Mouse (Mus musculus) kidney, postnatal 0 days (tissue): ENCODE results near the gene Rhbdd1. TPM values are rescaled to one million over a fixed set of nuclear protein-coding genes. Genes with fewer than 3 reads are reported as not detected.

ENCODE experiments used
- ATAC-seq: fragments of 200-750 bp; cut with Nextera tagmentation; replicated peaks from 2 replicates; pipeline ENCODE4 v1.8.0; 2017; ENCODE audit warnings: low read depth, moderate number of reproducible peaks, moderate TSS enrichment, moderate library complexity; ENCODE audit not compliant: low FRiP score
- DNase-seq: peaks from one replicate; pipeline ENCODE4 v3.0.0-alpha.2; 2016; ENCODE audit warnings: low spot score
- H3K27ac ChIP-seq: fragments of 300-500 bp; sonication (generic); 2 replicates; pipeline ENCODE4 v1.5.1; 2014; ENCODE audit warnings: mild to moderate bottlenecking
- H3K27me3 ChIP-seq: fragments of 300-500 bp; sonication (generic); 2 replicates; pipeline ENCODE4 v1.6.1; 2014; ENCODE audit warnings: low read length, mixed read lengths; ENCODE audit not compliant: insufficient read depth
- H3K36me3 ChIP-seq: fragments of 300-500 bp; sonication (generic); 2 replicates; pipeline ENCODE4 v1.6.1; 2014; ENCODE audit warnings: low read length, mixed read lengths; ENCODE audit not compliant: insufficient read depth
- H3K4me1 ChIP-seq: fragments of 300-500 bp; sonication (generic); replicated peaks from 2 replicates; pipeline ENCODE4 v1.6.1; 2014; ENCODE audit warnings: antibody characterized with exemption, low read length, mixed read lengths; ENCODE audit not compliant: insufficient read depth
- H3K4me2 ChIP-seq: fragments of 300-500 bp; sonication (generic); 2 replicates; pipeline ENCODE4 v1.6.1; 2014; ENCODE audit warnings: mild to moderate bottlenecking, low read length, moderate library complexity, mixed read lengths
- H3K4me3 ChIP-seq: fragments of 300-500 bp; sonication (generic); replicated peaks from 2 replicates; pipeline ENCODE4 v1.5.1; 2014; ENCODE audit warnings: low read depth, low read length
- H3K9ac ChIP-seq: fragments of 300-500 bp; sonication (generic); 2 replicates; pipeline ENCODE4 v1.6.1; 2014; ENCODE audit warnings: low read depth, low read length
- H3K9me3 ChIP-seq: fragments of 300-500 bp; sonication (generic); replicated peaks from 2 replicates; pipeline ENCODE4 v1.6.1; 2016; ENCODE audit warnings: low read length, inconsistent platforms, mixed read lengths
- CTCF ChIP-seq: IDR thresholded peaks from 2 replicates; pipeline ENCODE4 v1.5.1; 2016; ENCODE audit warnings: antibody characterized with exemption, low read depth, mild to moderate bottlenecking, moderate library complexity
- WGBS: fragments of 180-500 bp; shearing (Covaris S2); extraction: QIAGEN DNeasy Blood & Tissue Kit; methylation state at CpG from one replicate; pipeline ENCODE4 v1.1.7; 2014; 5-methylcytosine and 5-hydroxymethylcytosine counted together
- polyA plus RNA-seq: library from polyadenylated mRNA; unstranded; fragments of >200 nt; fragmentation: Nextera tagmentation; extraction: Ambion mirVana; gene quantifications from 2 replicates; pipeline ENCODE4 v1.2.1, GENCODE M21; 2015

The Rhbdd1 gene
- polyA plus RNA-seq, 1 experiment from 2014 or later: 8.0 TPM

DNA sequence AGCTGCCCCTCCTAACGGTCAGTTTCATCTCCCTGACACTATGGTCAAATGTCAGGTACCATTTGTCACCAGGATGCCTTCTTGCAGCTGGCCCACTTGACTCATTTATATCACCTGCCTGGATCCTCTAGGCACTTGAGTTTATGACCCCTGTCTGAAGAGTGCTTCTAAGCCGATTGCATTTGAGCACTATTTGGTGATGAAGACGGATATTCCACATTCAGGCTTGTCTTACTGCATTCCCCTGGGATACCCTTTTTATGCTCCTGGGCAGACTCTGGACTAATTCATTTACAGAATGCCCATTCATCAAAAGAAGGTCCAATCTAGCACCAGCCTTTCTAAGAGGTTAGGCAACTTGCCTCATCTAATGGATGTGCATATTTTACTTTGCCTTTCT lies 11.8 kb upstream of the Rhbdd1 start:
- H3K27me3 ChIP-seq: no peaks in the 10 kb centered on the region
- no peak overlapping the region for H3K9ac ChIP-seq
- 18% methylated on average over 3 of the region's 3 CpGs for WGBS

DNA sequence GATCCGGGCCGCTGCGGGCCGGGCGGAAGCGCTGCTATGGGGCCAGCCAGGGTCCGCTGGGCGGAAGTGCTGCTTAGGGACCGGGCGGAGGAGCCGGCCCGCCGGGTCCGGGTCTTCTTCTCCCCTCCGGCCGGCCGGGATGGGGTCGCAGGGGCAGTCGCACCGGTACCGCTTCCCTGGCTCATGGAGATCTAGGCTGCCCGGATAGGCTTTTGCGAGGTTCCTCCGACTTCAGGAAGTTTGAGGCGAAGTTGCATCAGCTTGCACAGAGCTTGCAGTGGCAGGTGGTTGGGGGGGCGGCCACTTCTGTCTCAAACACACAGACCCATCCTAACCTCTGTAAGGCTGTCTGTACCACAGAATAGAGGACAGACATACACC lies 484 bp downstream of the Rhbdd1 start:
- no peaks in the 10 kb centered on the region for H3K36me3 ChIP-seq
- under 1% methylated on average over 23 of the region's 26 CpGs for WGBS
- H3K4me1 ChIP-seq: no peaks in the 10 kb centered on the region
- peak overlapping the region; percentile 71 for H3K9ac ChIP-seq
- H3K4me2 ChIP-seq: peak overlapping the region; percentile 64
- no peaks in the 10 kb centered on the region for H3K27me3 ChIP-seq
- TF ChIP-seq CTCF: no peak
- H3K27ac ChIP-seq: peak overlapping the region; percentile 89
- DNase-seq: no peak
- H3K9me3 ChIP-seq: no peaks in the 10 kb centered on the region
- peak; percentile 56 for ATAC-seq
- peak overlapping the region; percentile 65 for H3K4me3 ChIP-seq

More for the DNA sequence above, 11.8 kb upstream of the Rhbdd1 start:
- Histone ChIP-seq H3K36me3 (no peaks in the 10 kb centered on the region), H3K9me3 (no peaks in the 10 kb centered on the region), H3K4me3 (no peak overlapping the region), H3K27ac (no peak overlapping the region), H3K4me1 (no peaks in the 10 kb centered on the region), H3K4me2 (no peak overlapping the region)
- ATAC-seq (no peak), DNase-seq (no peak)
- TF ChIP-seq CTCF: no peak

- DNase-seq: peak; percentile 22
- no peaks in the 10 kb centered on the region for H3K9me3 ChIP-seq
- H3K27me3 ChIP-seq: no peaks in the 10 kb centered on the region
- H3K4me1 ChIP-seq: 0 out of 2 replicates have a peak, but pooled peaks cover 3% of the 10 kb centered on the region
- H3K9ac ChIP-seq: no peak overlapping the region
- no peak for TF ChIP-seq CTCF
- ATAC-seq: no peak
- no peak overlapping the region for H3K4me3 ChIP-seq
- WGBS: 64% methylated on average over 6 of the region's 6 CpGs
- no peaks in the 10 kb centered on the region for H3K36me3 ChIP-seq
- no peak overlapping the region for H3K27ac ChIP-seq
- no peak overlapping the region for H3K4me2 ChIP-seq
These were observed 4.2 kb downstream of the Rhbdd1 start for GRCm38 (mm10) chr1:82320456-82320855.

- Histone ChIP-seq H3K9me3 (no peaks in the 10 kb centered on the region), H3K4me2 (no peak overlapping the region), H3K36me3 (no peaks in the 10 kb centered on the region), H3K9ac (no peak overlapping the region), H3K27me3 (no peaks in the 10 kb centered on the region), H3K4me3 (no peak overlapping the region), H3K27ac (no peak overlapping the region), H3K4me1 (0 out of 2 replicates have a peak, but pooled peaks cover 3% of the 10 kb centered on the region)
- DNase-seq: no peak
- ATAC-seq: no peak
- no peak for TF ChIP-seq CTCF
- WGBS: 88% methylated on average over 10 of the region's 10 CpGs
These were observed 4.6 kb downstream of the Rhbdd1 start for GRCm38 (mm10) chr1:82320864-82321263.

- no peak for TF ChIP-seq CTCF
- H3K4me2 ChIP-seq: no peak overlapping the region
- H3K4me1 ChIP-seq: 0 out of 2 replicates have a peak, but pooled peaks cover 3% of the 10 kb centered on the region
- H3K36me3 ChIP-seq: no peaks in the 10 kb centered on the region
- WGBS: 83% methylated on average over 1 of the region's 1 CpGs
- H3K9me3 ChIP-seq: no peaks in the 10 kb centered on the region
- H3K9ac ChIP-seq: no peak overlapping the region
- no peak for DNase-seq
- no peak overlapping the region for H3K4me3 ChIP-seq
- H3K27me3 ChIP-seq: no peaks in the 10 kb centered on the region
- H3K27ac ChIP-seq: no peak overlapping the region
- ATAC-seq: no peak
These were observed 5.2 kb downstream of the Rhbdd1 start for GRCm38 (mm10) chr1:82321441-82321840.

DNA sequence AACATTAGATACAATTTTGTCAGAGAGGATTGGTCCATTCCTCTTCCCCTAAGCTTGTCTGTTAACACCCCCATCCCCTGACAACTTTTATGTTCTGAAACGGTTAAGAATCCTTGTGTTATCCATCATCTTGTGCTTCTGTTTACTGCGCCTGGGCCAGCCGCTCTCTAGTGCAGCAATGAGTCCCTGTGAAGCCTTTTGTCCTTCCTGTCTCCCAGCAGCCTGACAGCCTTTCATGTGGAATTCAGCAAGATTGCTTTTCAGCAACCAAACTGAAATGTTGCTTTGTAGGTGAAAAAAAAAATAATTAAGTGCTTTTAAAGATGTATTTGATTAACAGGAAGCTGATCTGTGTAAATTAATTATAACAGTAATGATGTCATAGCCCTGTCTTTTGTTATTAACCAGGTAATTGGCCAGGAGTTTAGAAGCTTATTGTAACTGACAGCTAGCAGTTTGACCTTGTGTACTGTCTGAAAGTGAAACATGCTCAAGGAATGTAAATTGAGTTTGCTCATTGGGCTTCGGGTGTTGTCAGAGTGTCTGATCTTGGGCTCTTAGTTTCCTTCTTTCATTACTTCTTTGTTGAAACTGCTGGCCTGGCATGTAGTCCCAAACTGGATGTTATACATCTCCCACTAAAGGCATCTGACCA lies 8.0 kb downstream of the Rhbdd1 start:
- no peak for TF ChIP-seq CTCF
- Histone ChIP-seq H3K4me1 (0 out of 2 replicates have a peak, but pooled peaks cover 3% of the 10 kb centered on the region), H3K27me3 (no peaks in the 10 kb centered on the region), H3K4me3 (no peak overlapping the region), H3K4me2 (no peak overlapping the region), H3K36me3 (no peaks in the 10 kb centered on the region), H3K9me3 (no peaks in the 10 kb centered on the region), H3K27ac (no peak overlapping the region), H3K9ac (no peak overlapping the region)
- DNase-seq: peak; percentile 10
- no peak for ATAC-seq
- WGBS: 32% methylated on average over 4 of the region's 4 CpGs
